Mouse (Mus musculus) neural tube, embryonic 13.5 days (tissue): ENCODE data around the gene Tbx1. TPM values are rescaled to one million over a fixed set of nuclear protein-coding genes. Genes with fewer than 3 reads are reported as not detected.

ENCODE experiments used
- polyA plus RNA-seq: library from polyadenylated mRNA; unstranded; fragments of >200 nt; fragmentation: Nextera tagmentation; extraction: Ambion mirVana; gene quantifications from 2 replicates; pipeline ENCODE4 v1.2.1, GENCODE M21; 2015

Gene Tbx1
- polyA plus RNA-seq, 1 experiment from 2014 or later, result 2.2 TPM

Other genes with a start within 250 kb of the Tbx1 start
- 74.0 and 79.5 TPM in 2 replicates for gene Tango2, start 242.6 kb downstream of the Tbx1 start, polyA plus RNA-seq
- 85.2 and 93.6 TPM in 2 replicates for gene Arvcf, start 242.5 kb downstream of the Tbx1 start, polyA plus RNA-seq
- 20.3 and 22.8 TPM in 2 replicates for gene Txnrd2, start 164.3 kb downstream of the Tbx1 start, polyA plus RNA-seq
- gene Comt, start 163.8 kb downstream of the Tbx1 start, polyA plus RNA-seq, result 86.4 and 93.2 TPM in 2 replicates
- 13.6 and 13.9 TPM in 2 replicates for gene Gnb1l, start 92.0 kb downstream of the Tbx1 start, polyA plus RNA-seq
- gene Rtl10, start 91.8 kb downstream of the Tbx1 start, polyA plus RNA-seq, result 3.3 and 4.5 TPM in 2 replicates
- 9.5 and 13.6 TPM in 2 replicates for gene Gp1bb, start 31.7 kb upstream of the Tbx1 start, polyA plus RNA-seq
- gene Gm49601, start 35.8 kb upstream of the Tbx1 start, polyA plus RNA-seq, result 14.1 and 19.2 TPM in 2 replicates
- 163 and 189 TPM in 2 replicates for gene Sept5, start 39.3 kb upstream of the Tbx1 start, polyA plus RNA-seq
- gene Cldn5, start 186.2 kb upstream of the Tbx1 start, polyA plus RNA-seq, result 91.1 and 97.1 TPM in 2 replicates
- gene Ufd1, start 221.1 kb upstream of the Tbx1 start, polyA plus RNA-seq, result 110 and 114 TPM in 2 replicates
- 9.6 and 11.0 TPM in 2 replicates for gene Cdc45, start 221.3 kb upstream of the Tbx1 start, polyA plus RNA-seq
- gene 2510002D24Rik, start 245.9 kb upstream of the Tbx1 start, polyA plus RNA-seq, result 32.0 and 37.9 TPM in 2 replicates
- gene Gm28539, start 245.9 kb upstream of the Tbx1 start, polyA plus RNA-seq, result not detected in 2 replicates